Mouse (Mus musculus) intestine, postnatal 0 days (tissue): ENCODE measurements around the gene Psmb3. TPM values are rescaled to one million over a fixed set of nuclear protein-coding genes. Genes with fewer than 3 reads are reported as not detected.
"Not testable (repeated sequence)": the region's sequence is repeated elsewhere in the genome, so short reads cannot be mapped to it uniquely, and the experiment has no call there.

Experiments
- ATAC-seq: fragments of 200-750 bp; cut with Nextera tagmentation; 2 replicates; pipeline ENCODE4 v1.8.0; 2017; ENCODE audit warnings: mild to moderate bottlenecking, moderate TSS enrichment, moderate library complexity
- H3K27ac ChIP-seq: fragments of 300-500 bp; sonication (generic); 2 replicates; pipeline ENCODE4 v1.5.1; 2014; ENCODE audit warnings: mild to moderate bottlenecking, low read depth, low read length, moderate library complexity
- H3K27me3 ChIP-seq: fragments of 300-500 bp; sonication (generic); replicated peaks from 2 replicates; pipeline ENCODE4 v1.6.1; 2014; ENCODE audit warnings: low read length, mixed read lengths; ENCODE audit not compliant: control insufficient read depth, insufficient read depth
- H3K36me3 ChIP-seq: fragments of 300-500 bp; sonication (generic); 2 replicates; pipeline ENCODE4 v1.6.1; 2014; ENCODE audit warnings: mild to moderate bottlenecking, moderate library complexity; ENCODE audit not compliant: control insufficient read depth, insufficient read depth
- H3K4me1 ChIP-seq: fragments of 300-500 bp; sonication (generic); replicated peaks from 2 replicates; pipeline ENCODE4 v1.6.1; 2014; ENCODE audit warnings: antibody characterized with exemption, low read length, mixed read lengths; ENCODE audit not compliant: control insufficient read depth, insufficient read depth
- H3K4me2 ChIP-seq: fragments of 300-500 bp; sonication (generic); replicated peaks from 2 replicates; pipeline ENCODE4 v1.6.1; 2014; ENCODE audit warnings: low read depth, mild to moderate bottlenecking, moderate library complexity
- H3K4me3 ChIP-seq: fragments of 300-500 bp; sonication (generic); 2 replicates; pipeline ENCODE4 v1.5.1; 2014; ENCODE audit warnings: low read depth, low read length
- H3K9ac ChIP-seq: fragments of 300-500 bp; sonication (generic); 2 replicates; pipeline ENCODE4 v1.6.1; 2014; ENCODE audit warnings: mild to moderate bottlenecking, low read depth, low read length
- H3K9me3 ChIP-seq: fragments of 300-500 bp; sonication (generic); 2 replicates; pipeline ENCODE4 v1.6.1; 2016; ENCODE audit warnings: mixed run types; ENCODE audit not compliant: control insufficient read depth
- CTCF ChIP-seq: sonication (generic); IDR thresholded peaks from 2 replicates; pipeline ENCODE4 v1.5.1; 2016; ENCODE audit warnings: low read depth, mild to moderate bottlenecking, control low read depth, antibody characterized with exemption, moderate library complexity
- WGBS: fragments of 180-500 bp; shearing (Covaris S2); extraction: QIAGEN DNeasy Blood & Tissue Kit; methylation state at CpG from one replicate; pipeline ENCODE4 v1.1.7; 2014; 5-methylcytosine and 5-hydroxymethylcytosine counted together
- polyA plus RNA-seq: library from polyadenylated mRNA; unstranded; fragments of >200 nt; fragmentation: Nextera tagmentation; extraction: Ambion mirVana; gene quantifications from 2 replicates; pipeline ENCODE4 v1.2.1, GENCODE M21; 2015

Gene Psmb3
- polyA plus RNA-seq, 1 experiment from 2014 or later, result 439 TPM

GRCm38 (mm10) chr11:97701581-97702392 is 1.4 kb upstream of the Psmb3 start:
- Histone ChIP-seq H3K4me3 (peak overlapping the region; percentile 77; the same call in 1 of the 2 replicates), H3K27ac (no peak overlapping the region), H3K36me3 (peaks cover under 1% of the 10 kb centered on the region; the same call in 1 of the 2 replicates), H3K27me3 (no peaks in the 10 kb centered on the region), H3K4me2 (peak overlapping the region; percentile 79), H3K9me3 (no peaks in the 10 kb centered on the region), H3K9ac (no peak overlapping the region), H3K4me1 (peaks cover 6% of the 10 kb centered on the region)
- 53% methylated on average over 15 of the region's 15 CpGs for WGBS
- TF ChIP-seq CTCF, result no peak
- no peak for ATAC-seq

DNA sequence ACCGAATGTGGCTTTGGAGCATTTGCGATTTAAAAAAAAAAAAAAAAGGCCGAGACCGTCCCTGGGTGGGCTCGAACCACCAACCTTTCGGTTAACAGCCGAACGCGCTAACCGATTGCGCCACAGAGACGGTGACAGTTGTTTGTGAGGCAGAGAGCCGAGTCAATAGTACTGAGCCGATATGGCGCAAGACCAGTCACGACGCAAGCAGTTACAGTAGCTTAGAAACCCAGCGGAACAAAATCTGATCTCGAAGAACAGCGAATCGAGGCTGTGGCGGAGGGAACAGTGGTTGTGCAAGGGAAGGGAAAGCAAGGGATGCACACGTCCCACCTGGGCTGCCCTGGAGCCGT is 830 bp upstream of the Psmb3 start:
- Histone ChIP-seq H3K4me2 (peak overlapping the region; percentile 79), H3K36me3 (peaks cover 6% of the 10 kb centered on the region; the same call in 1 of the 2 replicates), H3K9ac (peak overlapping the region; percentile 51), H3K4me3 (peak overlapping the region; percentile 77), H3K9me3 (no peaks in the 10 kb centered on the region), H3K27me3 (no peaks in the 10 kb centered on the region), H3K4me1 (peaks cover 6% of the 10 kb centered on the region), H3K27ac (peak overlapping the region; percentile 68)
- WGBS, result under 1% methylated on average over 24 of the region's 24 CpGs
- no peak for TF ChIP-seq CTCF
- peak; percentile 7; the same call in 1 of the 2 replicates for ATAC-seq

DNA sequence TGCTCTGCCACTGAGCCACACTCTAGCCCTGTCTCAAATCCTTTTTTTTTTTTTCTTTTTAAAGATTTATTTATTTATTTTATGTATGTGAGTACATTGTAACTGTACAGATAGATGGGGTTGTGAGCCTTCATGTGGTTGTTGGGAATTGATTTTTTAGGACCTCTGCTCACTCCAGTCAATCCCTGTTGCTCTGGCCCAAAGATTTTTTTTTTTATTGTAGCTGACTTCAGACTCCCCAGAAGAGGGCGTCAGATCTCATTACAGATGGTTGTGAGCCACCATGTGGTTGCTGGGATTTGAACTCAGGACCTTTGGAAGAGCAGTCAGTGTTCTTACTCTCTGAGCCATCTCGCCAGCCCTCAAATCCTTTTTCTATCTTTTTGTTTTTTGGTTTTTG is 6.9 kb downstream of the Psmb3 start:
- not testable (repeated sequence) for H3K9ac ChIP-seq, ATAC-seq, H3K27me3 ChIP-seq, H3K9me3 ChIP-seq, H3K27ac ChIP-seq, H3K4me2 ChIP-seq, H3K4me1 ChIP-seq, H3K4me3 ChIP-seq
- WGBS, result 78% methylated on average over 2 of the region's 2 CpGs
- peaks cover 30% of the 10 kb centered on the region for H3K36me3 ChIP-seq

GRCm38 (mm10) chr11:97711200-97711900 is 8.2 kb downstream of the Psmb3 start:
- Histone ChIP-seq H3K4me2 (no peak overlapping the region), H3K27ac (no peak overlapping the region), H3K9me3 (no peaks in the 10 kb centered on the region), H3K27me3 (no peaks in the 10 kb centered on the region), H3K36me3 (peaks cover 36% of the 10 kb centered on the region), H3K9ac (no peak overlapping the region), H3K4me1 (no peaks in the 10 kb centered on the region), H3K4me3 (no peak overlapping the region)
- 70% methylated on average over 13 of the region's 13 CpGs for WGBS
- no peak for ATAC-seq
- no peak for TF ChIP-seq CTCF

GRCm38 (mm10) chr11:97712286-97712685 is 9.1 kb downstream of the Psmb3 start:
- H3K36me3 ChIP-seq, result peaks cover 37% of the 10 kb centered on the region

GRCm38 (mm10) chr11:97713896-97714295 is 10.7 kb downstream of the Psmb3 start:
- H3K4me2 ChIP-seq, result no peak overlapping the region
- no peak for ATAC-seq
- H3K27ac ChIP-seq, result no peak overlapping the region
- no peak overlapping the region for H3K4me3 ChIP-seq
- peaks cover 44% of the 10 kb centered on the region for H3K36me3 ChIP-seq
- no peak for TF ChIP-seq CTCF
- no peaks in the 10 kb centered on the region for H3K9me3 ChIP-seq
- no peaks in the 10 kb centered on the region for H3K4me1 ChIP-seq
- no peaks in the 10 kb centered on the region for H3K27me3 ChIP-seq
- WGBS, result 85% methylated on average over 8 of the region's 8 CpGs
- no peak overlapping the region for H3K9ac ChIP-seq

More at GRCm38 (mm10) chr11:97712286-97712685, 9.1 kb downstream of the Psmb3 start:
- H3K4me2 ChIP-seq, result no peak overlapping the region
- H3K4me1 ChIP-seq, result no peaks in the 10 kb centered on the region
- no peak for TF ChIP-seq CTCF
- no peaks in the 10 kb centered on the region for H3K27me3 ChIP-seq
- 92% methylated on average over 15 of the region's 15 CpGs for WGBS
- H3K9ac ChIP-seq, result no peak overlapping the region
- no peak overlapping the region for H3K27ac ChIP-seq
- no peak overlapping the region for H3K4me3 ChIP-seq
- H3K9me3 ChIP-seq, result no peaks in the 10 kb centered on the region
- ATAC-seq, result no peak
